Mouse (Mus musculus): ENCODE data around the gene Bicc1. TPM values are rescaled to one million over a fixed set of nuclear protein-coding genes. Genes with fewer than 3 reads are reported as not detected.
A peak's percentile ranks its signal among the peaks of the same experiment; 100 is the strongest.

Bicc1 gene
- polyA plus RNA-seq, 1 experiment from 2014 or later = 65.7 TPM

DNA sequence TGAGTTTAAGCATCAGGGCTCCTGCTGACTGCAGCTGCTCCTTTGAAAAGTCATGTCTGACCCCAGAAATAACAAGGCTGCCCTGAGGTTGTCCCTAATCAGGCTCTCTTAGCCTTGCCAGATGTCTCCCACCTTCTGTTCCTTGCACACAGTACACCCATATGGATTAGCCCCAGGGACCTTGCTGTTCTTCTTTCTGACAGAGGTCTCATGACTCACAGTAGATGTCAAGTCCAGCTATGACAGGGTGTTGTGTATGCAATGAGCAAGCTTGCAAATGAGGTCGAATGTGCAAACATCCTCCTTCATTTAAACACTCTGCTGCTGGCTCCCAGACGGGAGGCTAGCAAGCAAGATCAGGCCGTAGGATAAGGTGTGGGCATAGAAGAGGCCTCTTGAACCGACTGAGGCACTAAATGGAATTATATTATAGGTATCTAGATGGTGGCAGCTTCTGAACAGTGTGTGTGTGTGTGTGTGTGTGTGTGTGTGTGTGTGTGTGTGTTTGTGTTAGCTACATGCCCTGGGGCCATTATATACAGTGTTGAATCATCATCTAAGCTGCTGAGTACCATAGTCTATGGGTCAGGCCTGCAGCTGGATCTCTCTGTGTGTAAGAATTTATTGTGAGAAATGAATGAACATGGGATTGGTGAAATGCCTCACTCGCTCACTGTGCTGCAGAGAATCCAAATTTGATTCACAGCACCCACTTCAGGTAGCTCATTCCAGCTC, 256.6 kb downstream of the Bicc1 start:
- no peak for ATAC-seq (replicated peaks; ENCODE audit: low FRiP score, low read depth)
- Histone ChIP-seq H3K4me2 (ENCODE audit: low read length) (no peak overlapping the region), H3K4me3 (replicated peaks; ENCODE audit: low read depth, low read length) (no peak overlapping the region), H3K27me3 (ENCODE audit: insufficient read depth, low read length) (no peaks in the 10 kb centered on the region), H3K36me3 (ENCODE audit: insufficient read depth, low read length) (no peaks in the 10 kb centered on the region), H3K27ac (no peak overlapping the region), H3K4me1 (replicated peaks; ENCODE audit: insufficient read depth, low read length) (no peaks in the 10 kb centered on the region), H3K9ac (ENCODE audit: low read depth, low read length) (no peak overlapping the region), H3K9me3 (replicated peaks; ENCODE audit: low read length) (no peaks in the 10 kb centered on the region)
- 62% methylated on average over 5 of the region's 5 CpGs for WGBS
- no peak for TF ChIP-seq CTCF (IDR thresholded peaks at IDR 0.05; ENCODE audit: low read depth)
- no peak for DNase-seq (ENCODE audit: low spot score)

DNA sequence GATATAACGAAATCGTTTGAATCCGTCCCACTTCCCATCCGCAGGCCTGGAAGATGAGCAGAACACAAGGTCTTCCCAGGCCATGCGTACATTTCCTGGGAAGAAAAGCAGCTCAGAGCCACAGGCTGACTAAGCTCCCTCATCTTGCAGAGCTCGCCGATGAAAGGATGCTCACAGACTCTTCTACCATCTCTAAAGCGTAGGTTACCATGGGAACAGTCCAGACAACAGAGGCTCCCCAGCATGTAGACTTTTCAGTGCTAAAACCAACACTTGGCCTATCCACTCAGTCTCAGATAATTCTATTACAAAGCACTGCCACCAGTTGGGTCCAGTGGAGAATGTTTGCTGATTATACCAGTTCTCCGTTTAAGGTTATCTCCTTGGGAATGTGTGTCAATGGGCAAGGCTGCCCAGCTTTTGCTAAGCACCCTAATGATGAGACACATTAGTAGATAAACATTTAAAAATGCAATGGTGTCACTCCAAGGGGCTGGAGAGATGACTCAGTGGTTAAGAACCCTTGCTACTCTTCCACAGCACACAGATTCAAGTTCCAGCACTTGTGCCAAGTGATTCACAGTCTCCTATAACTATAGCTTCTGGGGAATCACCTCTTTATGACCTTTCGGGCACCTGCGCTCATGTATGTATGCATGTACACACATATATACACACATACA, 258.2 kb downstream of the Bicc1 start:
- Histone ChIP-seq H3K4me2 (ENCODE audit: low read length) (no peak overlapping the region), H3K36me3 (ENCODE audit: insufficient read depth, low read length) (no peaks in the 10 kb centered on the region), H3K27me3 (ENCODE audit: insufficient read depth, low read length) (no peaks in the 10 kb centered on the region), H3K4me3 (replicated peaks; ENCODE audit: low read depth, low read length) (no peak overlapping the region), H3K4me1 (replicated peaks; ENCODE audit: insufficient read depth, low read length) (no peaks in the 10 kb centered on the region), H3K27ac (no peak overlapping the region), H3K9me3 (replicated peaks; ENCODE audit: low read length) (no peaks in the 10 kb centered on the region), H3K9ac (ENCODE audit: low read depth, low read length) (no peak overlapping the region)
- WGBS = 87% methylated on average over 11 of the region's 11 CpGs
- DNase-seq (ENCODE audit: low spot score) (no peak), ATAC-seq (replicated peaks; ENCODE audit: low FRiP score, low read depth) (no peak)
- TF ChIP-seq CTCF (IDR thresholded peaks at IDR 0.05; ENCODE audit: low read depth) = no peak

DNA sequence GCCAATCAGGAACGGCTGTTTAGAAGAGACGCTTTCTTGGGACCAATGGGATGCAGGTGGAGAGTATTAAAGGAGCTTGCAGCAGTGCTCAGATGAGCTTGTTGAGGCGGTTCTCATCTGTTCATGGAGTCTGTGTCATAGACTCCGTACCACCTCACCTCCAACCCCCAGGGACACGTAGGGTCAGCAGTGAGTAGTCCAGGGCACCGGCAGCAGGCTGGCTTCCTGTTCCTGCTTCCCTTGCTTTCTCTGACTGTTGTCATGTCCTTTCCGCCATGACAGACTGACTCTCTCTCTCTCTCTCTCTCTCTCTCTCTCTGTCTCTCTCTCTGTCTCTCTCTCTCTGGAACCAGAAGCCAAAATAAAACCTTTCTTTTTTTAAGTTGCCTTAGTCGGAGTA, 263.6 kb downstream of the Bicc1 start:
- H3K4me1 ChIP-seq (replicated peaks; ENCODE audit: insufficient read depth, low read length) = no peaks in the 10 kb centered on the region
- no peaks in the 10 kb centered on the region for H3K27me3 ChIP-seq (ENCODE audit: insufficient read depth, low read length)
- H3K4me3 ChIP-seq (replicated peaks; ENCODE audit: low read depth, low read length) = no peak overlapping the region
- no peaks in the 10 kb centered on the region for H3K36me3 ChIP-seq (ENCODE audit: insufficient read depth, low read length)
- no peaks in the 10 kb centered on the region for H3K9me3 ChIP-seq (replicated peaks; ENCODE audit: low read length)
- DNase-seq (ENCODE audit: low spot score) (no peak), ATAC-seq (replicated peaks; ENCODE audit: low FRiP score, low read depth) (no peak)
- H3K27ac ChIP-seq = no peak overlapping the region
- no peak overlapping the region for H3K9ac ChIP-seq (ENCODE audit: low read depth, low read length)
- TF ChIP-seq CTCF (IDR thresholded peaks at IDR 0.05; ENCODE audit: low read depth) = no peak
- no peak overlapping the region for H3K4me2 ChIP-seq (ENCODE audit: low read length)
- WGBS = 91% methylated on average over 8 of the region's 8 CpGs

- ATAC-seq (replicated peaks; ENCODE audit: low FRiP score, low read depth) (no peak), DNase-seq (ENCODE audit: low spot score) (peak; percentile 36)
- Histone ChIP-seq H3K4me3 (replicated peaks; ENCODE audit: low read depth, low read length) (no peak overlapping the region), H3K36me3 (ENCODE audit: insufficient read depth, low read length) (no peaks in the 10 kb centered on the region), H3K9me3 (replicated peaks; ENCODE audit: low read length) (no peaks in the 10 kb centered on the region), H3K27me3 (ENCODE audit: insufficient read depth, low read length) (no peaks in the 10 kb centered on the region), H3K4me2 (ENCODE audit: low read length) (no peak overlapping the region), H3K27ac (no peak overlapping the region), H3K4me1 (replicated peaks; ENCODE audit: insufficient read depth, low read length) (no peaks in the 10 kb centered on the region), H3K9ac (ENCODE audit: low read depth, low read length) (no peak overlapping the region)
- TF ChIP-seq CTCF (IDR thresholded peaks at IDR 0.05; ENCODE audit: low read depth) = no peak
- 23% methylated on average over 1 of the region's 1 CpGs for WGBS
These were observed 281.5 kb downstream of the Bicc1 start for GRCm38 (mm10) chr10:70878046-70878445.

GRCm38 (mm10) chr10:70877631-70878030, 281.9 kb downstream of the Bicc1 start:
- H3K27ac ChIP-seq = no peak overlapping the region
- H3K27me3 ChIP-seq (ENCODE audit: insufficient read depth, low read length) = no peaks in the 10 kb centered on the region
- no peaks in the 10 kb centered on the region for H3K36me3 ChIP-seq (ENCODE audit: insufficient read depth, low read length)
- no peak overlapping the region for H3K9ac ChIP-seq (ENCODE audit: low read depth, low read length)
- no peak overlapping the region for H3K4me2 ChIP-seq (ENCODE audit: low read length)
- no peak overlapping the region for H3K4me3 ChIP-seq (replicated peaks; ENCODE audit: low read depth, low read length)
- H3K4me1 ChIP-seq (replicated peaks; ENCODE audit: insufficient read depth, low read length) = no peaks in the 10 kb centered on the region
- peak; percentile 16 for DNase-seq (ENCODE audit: low spot score)
- ATAC-seq (replicated peaks; ENCODE audit: low FRiP score, low read depth) = no peak
- H3K9me3 ChIP-seq (replicated peaks; ENCODE audit: low read length) = no peaks in the 10 kb centered on the region
- 35% methylated on average over 8 of the region's 8 CpGs for WGBS
- TF ChIP-seq CTCF (IDR thresholded peaks at IDR 0.05; ENCODE audit: low read depth) = no peak

GRCm38 (mm10) chr10:70876522-70876921, 283.0 kb downstream of the Bicc1 start:
- no peak for ATAC-seq (replicated peaks; ENCODE audit: low FRiP score, low read depth)
- H3K36me3 ChIP-seq (ENCODE audit: insufficient read depth, low read length) = no peaks in the 10 kb centered on the region
- no peak overlapping the region for H3K27ac ChIP-seq
- no peak overlapping the region for H3K4me2 ChIP-seq (ENCODE audit: low read length)
- H3K9me3 ChIP-seq (replicated peaks; ENCODE audit: low read length) = no peaks in the 10 kb centered on the region
- H3K4me3 ChIP-seq (replicated peaks; ENCODE audit: low read depth, low read length) = no peak overlapping the region
- TF ChIP-seq CTCF (IDR thresholded peaks at IDR 0.05; ENCODE audit: low read depth) = no peak
- WGBS = 89% methylated on average over 9 of the region's 9 CpGs
- no peaks in the 10 kb centered on the region for H3K4me1 ChIP-seq (replicated peaks; ENCODE audit: insufficient read depth, low read length)
- H3K27me3 ChIP-seq (ENCODE audit: insufficient read depth, low read length) = no peaks in the 10 kb centered on the region
- DNase-seq (ENCODE audit: low spot score) = no peak
- no peak overlapping the region for H3K9ac ChIP-seq (ENCODE audit: low read depth, low read length)

Measured in kidney, postnatal 0 days (tissue).